Mouse (Mus musculus) ZHBTc4 (cell line): ENCODE data around the gene Prl7c1.
"Not testable (repeated sequence)": the region's sequence is repeated elsewhere in the genome, so short reads cannot be mapped to it uniquely, and the experiment has no call there.

Source experiments
- DNase-seq: peaks from one replicate; pipeline ENCODE4 v3.0.0-alpha.2; 2011; ENCODE audit warnings: low read depth, low spot score

The Prl7c1 gene

GRCm38 (mm10) chr13:27780704-27781103 is at the start of gene Prl7c1:
Prl7c1 (minus strand) TSS chr13:27780804.
- not testable (repeated sequence) for DNase-seq

DNA sequence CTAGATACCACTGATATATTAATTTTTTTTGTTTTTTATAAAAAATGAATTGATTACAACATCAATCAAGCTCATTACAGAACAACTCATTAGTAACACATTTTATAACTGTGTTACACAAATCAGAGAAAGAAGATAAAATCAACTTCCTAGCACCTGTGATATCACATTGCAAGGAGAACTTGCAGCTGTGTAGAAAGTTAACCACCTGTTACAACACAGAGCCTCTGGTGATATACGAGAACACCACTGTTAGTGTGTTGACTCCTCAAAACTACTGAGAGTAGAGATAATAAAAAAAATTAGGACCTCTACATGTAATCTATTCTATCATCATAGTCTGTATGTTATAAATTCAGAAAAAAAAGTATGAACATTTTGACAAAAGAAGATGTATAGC is 22.2 kb upstream of the Prl7c1 start:
- no peak for DNase-seq

GRCm38 (mm10) chr13:27801354-27801753 is 20.8 kb upstream of the Prl7c1 start, which contains the start of gene Prl2a1:
Prl2a1 (plus strand) TSS chr13:27801654.
- DNase-seq, result no peak

DNA sequence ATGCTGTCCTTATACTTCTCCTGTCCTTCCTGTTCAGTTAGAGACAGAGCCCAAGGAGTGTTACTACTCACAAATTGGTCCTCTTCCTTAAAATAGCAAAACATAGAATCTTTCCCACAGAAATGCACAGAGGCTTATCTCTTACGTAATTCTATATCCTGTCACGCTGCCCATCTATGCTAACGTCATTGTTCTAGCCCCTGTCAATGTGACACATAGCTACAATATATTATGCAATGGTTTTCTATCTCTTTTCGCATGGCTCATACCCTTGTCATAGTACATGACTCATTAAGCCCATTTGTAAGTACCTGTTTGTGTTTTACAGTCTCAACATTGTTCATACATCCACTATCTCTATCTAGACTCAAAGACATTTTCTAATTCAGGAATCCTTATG is 18.7 kb upstream of the Prl7c1 start:
- DNase-seq, result no peak

- no peak for DNase-seq
Measured at GRCm38 (mm10) chr13:27734512-27735186, 46.0 kb downstream of the Prl7c1 start.

GRCm38 (mm10) chr13:27730286-27730959 is 50.2 kb downstream of the Prl7c1 start:
- not testable (repeated sequence) for DNase-seq

GRCm38 (mm10) chr13:27725057-27725456 is 55.5 kb downstream of the Prl7c1 start:
- peak; percentile 2 for DNase-seq
